Comparison of ENCODE assay signal across 16 mouse cellular contexts in genomic region chr13:30427436-30427835, GRCm38 (mm10).
DNase-seq lines count a peak whose midpoint lies in the region; ATAC-seq lines count a peak whose summit lies in the region.
"Had no signal": no experiment of that assay in that cellular context is flagged by ENCODE, and none has a peak within 500 bp of the region (broad histone marks: within the 10 kb centered on the region; RNA-seq: fewer than 3 reads in every experiment).

No protein-coding gene starts in this region.

- DNase-seq in cerebellum, adult 11-12 months: peak; percentile 41
- peak; percentile 3 to 22 for DNase-seq in layer of hippocampus, postnatal 14 days (ENCODE audit: low spot score in 2 of 2)
- DNase-seq in layer of hippocampus, adult 8-10 months (ENCODE audit: low spot score in 2 of 2): no peak
- peak; percentile 71 to 75 for DNase-seq in cerebellum, postnatal 10 days
- no peak for DNase-seq in frontal cortex, adult 2 months (ENCODE audit: extremely low spot score in 1 of 2, low spot score in 1 of 2)
- no peak for DNase-seq in adrenal gland, adult 8-10 months
- DNase-seq: kidney, adult 11 months; liver, postnatal 0 days; lung, postnatal 36 days; right cerebral cortex, adult 18-20 months; thymus, adult 18-20 months; thymus, postnatal 36 days had no signal

- ATAC-seq in cerebellum, adult (ENCODE audit: insufficient number of reproducible peaks, low FRiP score, low TSS enrichment): no peak
- ATAC-seq: forebrain, embryonic 15.5 days; inflammation-experienced regulatory T-cells, adult 6 months; liver, embryonic 12.5 days; liver, postnatal 0 days had no signal

Comparison
In these comparisons a context has a peak if more than half of its experiments do, and no peak if none do; other contexts are left out.
1. DNase-seq: peak in cerebellum, adult 11-12 months (single experiment), layer of hippocampus, postnatal 14 days (2 of 2) and cerebellum, postnatal 10 days (2 of 2); none in layer of hippocampus, adult 8-10 months (0 of 2), frontal cortex, adult 2 months (0 of 2) and adrenal gland, adult 8-10 months (single experiment).